Mouse (Mus musculus) spleen, adult 10 weeks (tissue): ENCODE data around the gene P2ry10b. TPM values are rescaled to one million over a fixed set of nuclear protein-coding genes. Genes with fewer than 3 reads are reported as not detected.

Experiments
- polyA plus RNA-seq: library from polyadenylated mRNA; stranded (reverse); fragments of 350-450 nt; fragmentation: Illumina TruSeq; extraction: RNeasy Lipid Tissue Mini Kit (QIAGEN cat#74804); gene quantifications from one replicate; pipeline ENCODE4 v1.2.3, GENCODE M21; 2015; ENCODE audit warnings: low replicate concordance; ENCODE audit not compliant: insufficient read depth

Gene P2ry10b
- polyA plus RNA-seq, result 34.7 TPM

DNA sequence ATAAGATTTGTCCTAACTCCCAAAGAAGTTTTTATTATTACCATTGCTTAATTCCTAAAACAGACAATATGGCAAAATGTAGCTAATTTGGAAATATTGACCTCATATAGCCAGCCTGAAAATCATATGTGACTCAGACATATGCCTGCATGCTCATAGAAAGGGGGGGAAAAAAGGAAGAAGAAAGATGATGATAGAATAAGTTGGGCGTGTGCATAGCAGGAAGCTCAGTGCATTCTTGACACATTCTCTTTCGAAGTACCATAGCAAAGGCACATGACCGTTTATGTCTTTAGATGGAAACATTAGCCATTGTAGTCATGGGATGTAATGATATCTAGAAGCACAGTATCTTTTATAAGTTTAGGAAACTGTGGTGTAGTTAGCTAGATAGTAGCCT lies at the start of gene P2ry10b:
P2ry10b (plus strand) TSS at position 247 of the 400 bp plus-strand sequence.

Other genes starting within 250 kb of the P2ry10b start
- 0.14 TPM for gene Lpar4, start 228.3 kb upstream of the P2ry10b start, polyA plus RNA-seq
- 133 TPM for gene P2ry10, start 60.4 kb upstream of the P2ry10b start, polyA plus RNA-seq
- 87.7 TPM for gene Gpr174, start 107.0 kb downstream of the P2ry10b start, polyA plus RNA-seq